Mouse (Mus musculus) kidney, adult 2 months (tissue): ENCODE results near the gene Arrb2.

Source experiments
- CTCF ChIP-seq: fragments of 200-500 bp; conservative IDR thresholded peaks from 2 replicates; pipeline ENCODE4 v1.5.1; 2011; ENCODE audit warnings: low read depth, mild to moderate bottlenecking, control low read depth, low read length, moderate library complexity, mixed read lengths; ENCODE audit not compliant: insufficient read depth, insufficient read length
- POLR2A ChIP-seq: fragments of 200-500 bp; IDR thresholded peaks from one replicate; pipeline ENCODE4 v1.6.1; 2011; ENCODE audit warnings: low read depth, low read length, control low read depth

DNA sequence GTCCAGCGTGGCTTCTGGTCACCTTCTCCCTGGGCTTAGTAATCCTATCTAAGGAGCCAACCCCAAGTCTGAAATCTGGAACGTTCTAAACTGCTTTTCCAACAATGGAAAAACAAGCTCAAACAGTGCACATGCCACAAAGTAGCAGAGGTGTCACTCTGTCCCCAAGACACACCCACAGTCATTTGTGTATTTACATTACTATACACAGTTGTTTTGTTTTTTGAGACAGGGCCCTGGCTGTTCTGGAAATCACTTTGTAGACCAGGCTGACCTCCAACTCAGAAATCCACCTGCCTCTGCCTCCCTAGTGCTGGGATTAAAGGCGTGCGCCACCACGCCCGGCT, 22.2 kb upstream of the Arrb2 start:
- no peak for TF ChIP-seq CTCF
- TF ChIP-seq POLR2A, result no peak
